Mouse (Mus musculus): ENCODE data around the gene Rps11. TPM values are rescaled to one million over a fixed set of nuclear protein-coding genes. Genes with fewer than 3 reads are reported as not detected.
A peak's percentile ranks its signal among the peaks of the same experiment; 100 is the strongest.

Gene Rps11
- total and polyA plus RNA-seq, 2 experiments from 2014 or later = 794 to 824 TPM

DNA sequence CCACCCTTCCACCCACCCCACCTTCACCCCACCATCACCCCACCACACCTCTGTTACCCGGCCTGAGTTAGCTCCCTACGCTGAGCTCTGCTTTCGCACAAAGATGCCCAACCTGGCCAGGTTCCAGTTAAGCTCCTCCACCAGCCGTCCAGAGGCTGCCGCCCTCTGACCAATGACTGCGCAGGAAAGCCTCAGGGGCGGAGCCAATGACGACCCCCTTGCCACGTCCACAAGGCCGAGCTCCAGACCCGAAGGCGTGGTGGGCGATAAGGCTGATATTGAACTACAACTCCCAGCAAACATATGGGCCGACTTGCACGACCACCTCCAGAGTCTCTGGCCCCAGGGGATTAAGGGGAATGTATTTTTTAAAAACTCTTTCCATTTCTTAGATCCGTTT is 32.2 kb downstream of the Rps11 start, which contains the start of gene Rcn3:
Rcn3 (minus strand) TSS at position 174 of the 400 bp plus-strand sequence.
- peak within 1 kb of the TSS; percentile 37 for H3K4me3 ChIP-seq (ENCODE audit: low read length)
- H3K27me3 ChIP-seq (ENCODE audit: insufficient read depth, low read length) = no peaks in the 10 kb centered on the region
- ATAC-seq (peak; percentile 95), DNase-seq (ENCODE audit: low spot score) (peak; percentile 95)
- H3K9ac ChIP-seq (replicated peaks; ENCODE audit: low read length) = peak within 1 kb of the TSS; percentile 44
- H3K9me3 ChIP-seq (ENCODE audit: low read length) = no peaks in the 10 kb centered on the region
- peak within 1 kb of the TSS; percentile 61 for H3K4me2 ChIP-seq (ENCODE audit: low read depth, low read length)
- H3K27ac ChIP-seq = peak within 1 kb of the TSS; percentile 41; the same call in 1 of the 2 replicates
- no peak for TF ChIP-seq CTCF (IDR thresholded peaks at IDR 0.05; ENCODE audit: low read depth)
- H3K4me1 ChIP-seq (ENCODE audit: insufficient read depth, low read length) = no peaks in the 10 kb centered on the region
- under 1% methylated on average over 16 of the region's 16 CpGs for WGBS
- no peaks in the 10 kb centered on the region for H3K36me3 ChIP-seq (ENCODE audit: insufficient read depth, low read length)

DNA sequence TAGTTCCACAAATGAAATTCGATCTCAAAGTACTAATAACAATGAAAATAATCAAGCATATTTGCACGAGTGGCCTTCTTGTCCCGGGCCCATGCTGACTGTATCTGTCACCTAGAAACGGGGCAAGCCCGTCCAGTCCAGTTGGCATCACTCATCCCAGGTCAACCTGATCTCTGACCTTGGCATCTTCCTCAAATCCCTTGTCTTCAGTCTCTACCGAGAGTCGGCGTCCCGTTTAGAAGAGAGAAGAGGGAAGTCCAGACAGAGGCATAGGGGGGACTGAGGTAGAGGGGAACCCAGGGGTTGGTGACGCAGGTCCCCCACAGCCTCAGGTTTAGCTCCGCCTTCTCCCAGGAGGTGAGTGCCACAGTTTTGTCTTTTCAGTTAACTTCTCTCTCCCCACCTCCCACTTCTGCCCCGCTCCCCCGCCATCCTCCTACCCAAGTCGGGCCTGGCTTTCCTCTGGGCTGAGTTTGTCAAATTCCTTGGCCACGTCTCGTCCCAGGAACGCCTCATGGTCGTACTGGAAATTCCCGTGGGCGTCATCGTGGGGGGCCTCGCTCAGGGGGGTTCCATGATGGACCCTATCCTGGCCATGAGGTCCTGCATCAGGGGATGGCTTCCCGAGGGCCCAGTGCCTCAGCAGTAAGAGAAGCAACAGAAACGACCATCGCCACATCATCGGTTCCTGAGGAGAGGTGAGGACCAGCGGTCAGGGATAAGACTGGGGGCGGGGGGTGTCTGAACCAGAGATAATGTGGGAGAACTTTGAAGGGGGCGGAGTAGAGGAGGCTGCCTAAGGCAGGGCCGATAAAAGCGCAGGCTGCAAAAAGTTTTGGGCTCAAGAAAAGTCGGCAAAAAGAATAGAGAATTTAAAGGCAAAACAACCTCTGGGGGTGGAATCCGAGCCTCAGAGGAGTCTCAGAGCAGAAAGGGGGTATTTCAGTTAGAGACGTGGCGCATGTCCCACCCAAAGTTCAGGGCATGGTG is 32.9 kb downstream of the Rps11 start:
- Histone ChIP-seq H3K27me3 (ENCODE audit: insufficient read depth, low read length) (no peaks in the 10 kb centered on the region), H3K4me3 (ENCODE audit: low read length) (peak overlapping the region; percentile 37), H3K4me1 (ENCODE audit: insufficient read depth, low read length) (no peaks in the 10 kb centered on the region), H3K9ac (replicated peaks; ENCODE audit: low read length) (peak overlapping the region; percentile 44), H3K27ac (peak overlapping the region; percentile 41; the same call in 1 of the 2 replicates), H3K9me3 (ENCODE audit: low read length) (no peaks in the 10 kb centered on the region), H3K4me2 (ENCODE audit: low read depth, low read length) (peak overlapping the region; percentile 61), H3K36me3 (ENCODE audit: insufficient read depth, low read length) (no peaks in the 10 kb centered on the region)
- no peak for TF ChIP-seq CTCF (IDR thresholded peaks at IDR 0.05; ENCODE audit: low read depth)
- 14% methylated on average over 35 of the region's 35 CpGs for WGBS
- no peak for DNase-seq (ENCODE audit: low spot score)
- ATAC-seq = peak; percentile 16; the same call in 1 of the 2 replicates

DNA sequence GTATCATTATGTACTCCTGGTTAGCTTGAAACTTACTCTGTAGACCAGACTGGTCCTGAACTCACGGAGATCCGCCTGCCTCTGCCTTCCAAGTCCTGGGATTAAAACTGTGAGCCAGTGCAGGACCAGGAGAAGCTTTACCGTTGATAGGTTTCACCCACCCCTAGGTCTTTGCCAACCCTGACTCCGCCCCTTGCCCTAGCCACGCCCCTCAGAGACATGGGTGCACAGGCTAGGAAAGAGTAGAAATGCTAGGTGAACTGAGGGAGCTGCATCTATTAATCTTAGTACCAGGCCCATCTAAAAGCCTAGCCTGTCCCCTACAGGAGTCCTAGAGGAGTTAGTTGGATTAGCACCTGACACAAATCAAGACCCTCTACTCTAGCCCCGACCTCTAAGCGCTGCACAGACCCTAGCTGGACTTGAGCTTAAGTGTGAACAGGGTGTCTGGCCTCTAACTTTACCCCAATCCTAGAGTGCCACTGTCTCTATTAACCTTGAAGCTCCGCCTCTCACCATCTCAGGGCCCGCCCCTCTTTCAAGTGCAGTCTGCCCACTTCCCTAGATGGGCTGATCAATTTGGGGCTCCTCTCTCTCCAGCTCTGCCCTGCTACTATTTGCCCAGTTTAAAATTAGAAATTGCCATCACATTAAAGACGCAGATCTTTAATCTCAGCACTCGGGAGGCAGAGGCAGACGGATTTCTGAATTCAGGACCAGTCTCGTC is 33.8 kb downstream of the Rps11 start:
- H3K4me2 ChIP-seq (ENCODE audit: low read depth, low read length) = no peak overlapping the region
- WGBS = 85% methylated on average over 13 of the region's 13 CpGs

DNA sequence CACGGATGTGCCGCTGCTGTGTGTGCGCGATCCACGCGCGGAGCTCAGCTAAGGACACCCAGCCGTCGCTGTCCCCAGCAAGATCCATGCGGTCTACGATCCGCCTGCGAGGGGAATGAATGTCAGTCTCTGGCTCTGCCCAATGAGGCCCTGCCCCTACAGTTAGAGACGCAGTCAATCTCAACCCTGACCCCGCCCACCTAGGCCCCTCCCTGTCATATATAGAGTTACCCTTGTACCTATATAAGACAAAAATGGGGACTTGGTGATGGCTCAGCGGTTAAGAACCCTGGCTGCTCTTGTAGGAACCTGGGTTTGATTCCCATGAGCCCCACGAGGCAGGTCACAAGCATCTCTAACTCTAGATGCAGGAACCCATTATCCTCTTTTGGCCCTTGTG is 35.6 kb downstream of the Rps11 start:
- Histone ChIP-seq H3K9ac (replicated peaks; ENCODE audit: low read length) (no peak overlapping the region), H3K9me3 (ENCODE audit: low read length) (no peaks in the 10 kb centered on the region), H3K4me3 (ENCODE audit: low read length) (no peak overlapping the region), H3K4me2 (ENCODE audit: low read depth, low read length) (no peak overlapping the region), H3K4me1 (ENCODE audit: insufficient read depth, low read length) (no peaks in the 10 kb centered on the region), H3K36me3 (ENCODE audit: insufficient read depth, low read length) (no peaks in the 10 kb centered on the region), H3K27me3 (ENCODE audit: insufficient read depth, low read length) (no peaks in the 10 kb centered on the region), H3K27ac (no peak overlapping the region)
- DNase-seq (ENCODE audit: low spot score) (no peak), ATAC-seq (no peak)
- WGBS = 95% methylated on average over 17 of the region's 17 CpGs
- TF ChIP-seq CTCF (IDR thresholded peaks at IDR 0.05; ENCODE audit: low read depth) = no peak

More for the DNA sequence above, 33.8 kb downstream of the Rps11 start:
- Histone ChIP-seq H3K4me3 (ENCODE audit: low read length) (no peak overlapping the region), H3K9me3 (ENCODE audit: low read length) (no peaks in the 10 kb centered on the region), H3K4me1 (ENCODE audit: insufficient read depth, low read length) (no peaks in the 10 kb centered on the region), H3K27ac (no peak overlapping the region), H3K36me3 (ENCODE audit: insufficient read depth, low read length) (no peaks in the 10 kb centered on the region), H3K27me3 (ENCODE audit: insufficient read depth, low read length) (no peaks in the 10 kb centered on the region), H3K9ac (replicated peaks; ENCODE audit: low read length) (no peak overlapping the region)
- TF ChIP-seq CTCF (IDR thresholded peaks at IDR 0.05; ENCODE audit: low read depth) = no peak
- ATAC-seq (no peak), DNase-seq (ENCODE audit: low spot score) (no peak)

DNA sequence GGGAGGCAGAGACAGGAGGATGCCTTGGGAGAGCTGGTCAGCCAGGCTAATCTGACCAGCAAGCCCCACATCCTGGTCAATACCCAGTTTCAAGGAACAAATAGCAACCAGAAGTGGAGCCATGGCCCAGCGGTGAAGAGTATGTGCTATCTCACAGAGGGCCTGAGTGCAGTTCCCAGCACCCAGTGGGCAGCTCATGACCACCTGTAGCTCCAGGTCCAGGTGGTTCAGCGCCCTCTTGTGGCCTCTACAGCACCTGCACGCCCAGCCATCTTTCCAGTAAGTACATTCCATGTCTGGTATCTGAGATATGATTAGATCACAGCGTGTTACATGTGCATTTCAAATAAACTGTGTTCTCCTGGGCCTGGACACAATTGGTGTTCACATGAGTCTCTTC is 38.2 kb downstream of the Rps11 start:
- Histone ChIP-seq H3K4me1 (ENCODE audit: insufficient read depth, low read length) (no peaks in the 10 kb centered on the region), H3K4me2 (ENCODE audit: low read depth, low read length) (no peak overlapping the region), H3K9me3 (ENCODE audit: low read length) (no peaks in the 10 kb centered on the region), H3K27ac (no peak overlapping the region), H3K36me3 (ENCODE audit: insufficient read depth, low read length) (no peaks in the 10 kb centered on the region), H3K27me3 (ENCODE audit: insufficient read depth, low read length) (no peaks in the 10 kb centered on the region), H3K4me3 (ENCODE audit: low read length) (no peak overlapping the region), H3K9ac (replicated peaks; ENCODE audit: low read length) (no peak overlapping the region)
- no peak for ATAC-seq
- DNase-seq (ENCODE audit: low spot score) = no peak
- 80% methylated on average over 4 of the region's 4 CpGs for WGBS
- peak; percentile 24; the same call in 1 of the 2 replicates for TF ChIP-seq CTCF (IDR thresholded peaks at IDR 0.05; ENCODE audit: low read depth)

DNA sequence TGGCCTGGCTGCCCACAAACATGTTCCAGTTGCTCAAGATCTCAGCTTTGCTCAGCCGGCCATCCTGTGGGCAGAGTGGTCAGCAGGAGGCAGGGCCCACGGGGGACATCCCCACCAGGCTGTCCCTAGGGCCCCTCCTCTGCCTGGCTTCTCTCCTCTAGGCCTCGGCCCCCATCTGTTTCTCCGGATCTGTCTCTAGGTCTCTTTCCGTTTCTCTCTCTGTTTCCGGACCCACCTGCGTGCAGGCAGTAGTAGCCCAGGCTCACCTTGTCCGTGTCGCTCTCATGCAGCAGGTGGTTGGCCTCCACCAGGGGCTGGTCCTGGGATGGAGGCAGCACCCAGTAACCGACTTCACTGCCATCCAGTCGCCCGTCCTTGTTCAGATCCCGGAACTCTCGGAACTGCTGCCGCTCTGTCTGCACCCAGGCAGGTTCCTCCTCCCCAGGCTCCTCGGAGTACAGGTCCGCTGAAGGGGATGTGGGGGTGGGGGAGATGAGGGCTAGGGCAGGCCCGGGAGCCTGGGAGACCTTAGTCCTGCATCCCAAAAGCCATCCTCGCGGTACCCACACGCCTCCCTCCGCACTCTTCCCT is 40.8 kb downstream of the Rps11 start:
- Histone ChIP-seq H3K4me3 (ENCODE audit: low read length) (no peak overlapping the region), H3K4me1 (ENCODE audit: insufficient read depth, low read length) (no peaks in the 10 kb centered on the region), H3K27me3 (ENCODE audit: insufficient read depth, low read length) (no peaks in the 10 kb centered on the region), H3K36me3 (ENCODE audit: insufficient read depth, low read length) (no peaks in the 10 kb centered on the region), H3K27ac (peak overlapping the region; percentile 62; the same call in 1 of the 2 replicates), H3K9me3 (ENCODE audit: low read length) (no peaks in the 10 kb centered on the region), H3K4me2 (ENCODE audit: low read depth, low read length) (no peak overlapping the region), H3K9ac (replicated peaks; ENCODE audit: low read length) (no peak overlapping the region)
- whole genome bisulfite sequencing = 83% methylated on average over 22 of the region's 22 CpGs
- DNase-seq (ENCODE audit: low spot score) (no peak), ATAC-seq (no peak)
- no peak for TF ChIP-seq CTCF (IDR thresholded peaks at IDR 0.05; ENCODE audit: low read depth)

Data from hindbrain, postnatal 0 days (tissue).